ENCODE assay signal across 18 mouse cellular contexts in the genomic region with DNA sequence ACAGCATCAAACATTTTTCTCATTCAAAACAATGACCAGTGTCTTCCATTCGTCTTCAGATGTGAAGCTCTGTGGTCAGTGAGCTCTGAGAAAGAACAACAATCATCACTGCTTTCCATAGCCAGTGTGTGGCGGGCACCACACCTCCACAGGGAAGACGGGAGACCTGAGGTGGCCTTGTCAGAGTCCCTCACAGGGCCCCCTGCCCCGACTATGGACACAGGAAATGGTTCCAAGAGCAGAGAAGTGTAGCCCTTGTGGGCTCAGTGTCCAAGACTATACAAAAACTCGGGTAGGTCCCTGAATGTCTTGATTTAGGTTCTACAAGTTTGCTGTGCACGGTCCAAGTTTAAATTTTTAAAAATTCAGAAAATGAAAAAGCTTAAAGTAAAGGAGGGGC.
A peak's percentile ranks its signal among the peaks of the same experiment; 100 is the strongest.
DNase-seq lines count a peak whose midpoint lies in the region; ATAC-seq lines count a peak whose summit lies in the region.
"Had no signal": no experiment of that assay in that cellular context is flagged by ENCODE, and none has a peak within 500 bp of the region (broad histone marks: within the 10 kb centered on the region; RNA-seq: fewer than 3 reads in every experiment).

No protein-coding gene starts in this region.

- no peak overlapping the region for H3K27ac ChIP-seq in intestine, embryonic 14.5 days (ENCODE audit: low read depth)
- H3K27ac ChIP-seq in intestine, embryonic 16.5 days (ENCODE audit: low read length) = no peak overlapping the region
- peak overlapping the region; percentile 85 for H3K27ac ChIP-seq in kidney, embryonic 16.5 days (ENCODE audit: low read length)
- H3K27ac ChIP-seq in lung, embryonic 15.5 days = peak overlapping the region; percentile 25; the same call in 1 of the 2 replicates
- H3K27ac ChIP-seq: forebrain, embryonic 15.5 days; heart, adult 2 months; hindbrain, embryonic 12.5 days; hindbrain, embryonic 15.5 days had no signal

- H3K9ac ChIP-seq in intestine, embryonic 14.5 days (ENCODE audit: low read length) = no peak overlapping the region
- H3K9ac ChIP-seq in intestine, embryonic 16.5 days (ENCODE audit: low read depth, low read length) = no peak overlapping the region
- H3K9ac ChIP-seq in kidney, embryonic 16.5 days (replicated peaks; ENCODE audit: low read length) = peak overlapping the region; percentile 19; the same call in 1 of the 2 replicates
- no peak overlapping the region for H3K9ac ChIP-seq in lung, embryonic 15.5 days
- H3K9ac ChIP-seq: forebrain, embryonic 15.5 days; hindbrain, embryonic 12.5 days; hindbrain, embryonic 15.5 days had no signal

- H3K4me1 ChIP-seq in intestine, embryonic 14.5 days (replicated peaks; ENCODE audit: control insufficient read depth, insufficient read depth, low read length) = peaks cover 71% of the 10 kb centered on the region
- H3K4me1 ChIP-seq in intestine, embryonic 16.5 days (ENCODE audit: control insufficient read depth, insufficient read depth, low read length) = peaks cover 49% of the 10 kb centered on the region
- peaks cover 92% of the 10 kb centered on the region for H3K4me1 ChIP-seq in kidney, embryonic 16.5 days (ENCODE audit: insufficient read depth, low read length)
- peaks cover 64% of the 10 kb centered on the region for H3K4me1 ChIP-seq in lung, embryonic 15.5 days

- no peak overlapping the region for H3K4me3 ChIP-seq in intestine, embryonic 14.5 days (ENCODE audit: low read depth, low read length)
- H3K4me3 ChIP-seq in intestine, embryonic 16.5 days (ENCODE audit: low read length) = no peak overlapping the region
- no peak overlapping the region for H3K4me3 ChIP-seq in kidney, embryonic 16.5 days (ENCODE audit: low read length)
- H3K4me3 ChIP-seq in lung, embryonic 15.5 days = no peak overlapping the region
- H3K4me3 ChIP-seq: forebrain, embryonic 15.5 days; heart, adult 2 months; hindbrain, embryonic 12.5 days; hindbrain, embryonic 15.5 days had no signal

- 44% methylated on average over 6 of the region's 6 CpGs for WGBS in intestine, embryonic 14.5 days
- WGBS in intestine, embryonic 16.5 days = 51% methylated on average over 6 of the region's 6 CpGs
- 34% methylated on average over 6 of the region's 6 CpGs for WGBS in kidney, embryonic 16.5 days
- 48% methylated on average over 6 of the region's 6 CpGs for WGBS in lung, embryonic 15.5 days

- no peaks in the 10 kb centered on the region for H3K27me3 ChIP-seq in intestine, embryonic 14.5 days (replicated peaks; ENCODE audit: control insufficient read depth, insufficient read depth, low read length)
- H3K27me3 ChIP-seq in intestine, embryonic 16.5 days (replicated peaks; ENCODE audit: control insufficient read depth, insufficient read depth, low read length) = no peaks in the 10 kb centered on the region
- no peaks in the 10 kb centered on the region for H3K27me3 ChIP-seq in kidney, embryonic 16.5 days (ENCODE audit: insufficient read depth, low read length)
- H3K27me3 ChIP-seq in lung, embryonic 15.5 days = no peaks in the 10 kb centered on the region

- peaks cover 9% of the 10 kb centered on the region; the same call in 1 of the 2 replicates for H3K36me3 ChIP-seq in intestine, embryonic 14.5 days (ENCODE audit: control insufficient read depth, insufficient read depth, low read length)
- H3K36me3 ChIP-seq in intestine, embryonic 16.5 days (ENCODE audit: control insufficient read depth, insufficient read depth, low read length) = no peaks in the 10 kb centered on the region
- H3K36me3 ChIP-seq in kidney, embryonic 16.5 days (ENCODE audit: insufficient read depth, low read length) = no peaks in the 10 kb centered on the region
- H3K36me3 ChIP-seq in lung, embryonic 15.5 days = no peaks in the 10 kb centered on the region
- H3K36me3 ChIP-seq: forebrain, embryonic 15.5 days; hindbrain, embryonic 12.5 days; hindbrain, embryonic 15.5 days had no signal

- no peak overlapping the region for H3K4me2 ChIP-seq in intestine, embryonic 14.5 days (ENCODE audit: low read length)
- H3K4me2 ChIP-seq in intestine, embryonic 16.5 days (ENCODE audit: low read depth, low read length) = no peak overlapping the region
- peak overlapping the region; percentile 39 for H3K4me2 ChIP-seq in kidney, embryonic 16.5 days (replicated peaks; ENCODE audit: low read depth, low read length)
- H3K4me2 ChIP-seq in lung, embryonic 15.5 days = no peak overlapping the region
- H3K4me2 ChIP-seq: forebrain, embryonic 15.5 days; heart, embryonic 11.5 days; hindbrain, embryonic 12.5 days; hindbrain, embryonic 15.5 days had no signal

- ATAC-seq in intestine, embryonic 14.5 days (replicated peaks; ENCODE audit: low FRiP score, low TSS enrichment, low read depth) = no peak
- ATAC-seq in intestine, embryonic 16.5 days = no peak
- no peak for ATAC-seq in kidney, embryonic 16.5 days (ENCODE audit: low FRiP score, low TSS enrichment)
- no peak for ATAC-seq in lung, embryonic 15.5 days (ENCODE audit: borderline replicate concordance, extremely low read depth, low FRiP score, low TSS enrichment)
- ATAC-seq: CD4-positive, CD25-positive, alpha-beta regulatory T cell, adult 4 months; forebrain, embryonic 15.5 days had no signal

- DNase-seq in intestine, embryonic 14.5 days (ENCODE audit: low spot score) = peak; percentile 51
- no peak for DNase-seq in kidney, adult 9 months
- no peak for DNase-seq in lung, postnatal 4 days
- DNase-seq: adrenal gland, adult 2 months; adrenal gland, postnatal 14 days; cerebellum, adult 11 months; cerebellum, adult 9-11 months; embryo, embryonic 11 days; gastrocnemius, postnatal 25 days; heart, adult 2 months had no signal

- no peaks in the 10 kb centered on the region for H3K9me3 ChIP-seq in intestine, embryonic 14.5 days (ENCODE audit: control insufficient read depth, low read length)
- no peaks in the 10 kb centered on the region for H3K9me3 ChIP-seq in intestine, embryonic 16.5 days (ENCODE audit: control insufficient read depth, low read length)
- H3K9me3 ChIP-seq in kidney, embryonic 16.5 days (ENCODE audit: low read length) = no peaks in the 10 kb centered on the region
- H3K9me3 ChIP-seq in lung, embryonic 15.5 days = no peaks in the 10 kb centered on the region
- H3K9me3 ChIP-seq: forebrain, embryonic 15.5 days; hindbrain, embryonic 12.5 days; hindbrain, embryonic 15.5 days had no signal

Comparison
In these comparisons a context has a peak if more than half of its experiments do, and no peak if none do; other contexts are left out.
1. H3K27ac ChIP-seq: peak in kidney, embryonic 16.5 days (single experiment) and lung, embryonic 15.5 days (single experiment); none in intestine, embryonic 14.5 days (single experiment) and intestine, embryonic 16.5 days (single experiment).